Mouse (Mus musculus): ENCODE measurements around the gene Hint1.
A peak's percentile ranks its signal among the peaks of the same experiment; 100 is the strongest.
"Not testable (repeated sequence)": the region's sequence is repeated elsewhere in the genome, so short reads cannot be mapped to it uniquely, and the experiment has no call there.

Gene Hint1

DNA sequence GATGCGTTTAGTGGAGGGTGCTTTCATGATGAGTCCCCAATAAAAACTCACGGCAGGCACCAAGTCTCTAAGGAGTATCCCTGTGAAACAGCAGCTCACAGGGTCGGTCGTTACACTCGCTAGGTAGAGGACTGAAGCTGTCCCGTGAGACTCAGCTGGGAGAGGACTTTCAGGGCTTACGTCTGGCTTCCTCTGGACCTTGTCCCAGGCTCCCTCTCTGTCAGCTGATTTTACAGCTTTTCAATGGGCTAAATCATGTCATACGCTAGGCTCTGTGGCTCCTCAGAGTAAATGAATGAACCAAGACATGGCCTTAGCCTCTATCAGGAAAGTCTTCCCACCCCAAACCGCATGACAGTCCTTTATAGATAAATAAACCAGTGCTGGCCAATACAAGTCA lies 28.4 kb downstream of the Hint1 start:
- no peak for DNase-seq (ENCODE audit: low spot score in 2 of 2)

DNA sequence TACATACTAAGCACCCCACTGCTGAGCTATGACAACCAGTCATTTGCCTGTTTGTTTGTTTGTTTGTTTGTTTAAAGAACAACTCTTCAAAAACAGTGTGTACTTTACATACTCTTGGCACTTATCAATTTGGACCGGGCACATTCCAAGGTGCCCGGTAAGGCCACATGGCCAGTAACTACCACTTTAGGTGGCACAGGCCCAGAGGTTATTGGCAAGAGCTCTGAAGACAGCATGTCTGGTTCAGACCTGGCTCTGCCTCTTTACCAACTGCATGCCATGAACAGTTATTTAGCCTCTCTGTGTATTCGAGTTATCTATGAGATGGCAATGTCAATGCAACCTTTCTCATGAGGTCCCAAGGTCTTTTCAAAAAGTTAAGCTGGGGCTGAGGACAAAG lies 30.5 kb downstream of the Hint1 start:
- DNase-seq (ENCODE audit: low spot score in 2 of 2): not testable (repeated sequence)

DNA sequence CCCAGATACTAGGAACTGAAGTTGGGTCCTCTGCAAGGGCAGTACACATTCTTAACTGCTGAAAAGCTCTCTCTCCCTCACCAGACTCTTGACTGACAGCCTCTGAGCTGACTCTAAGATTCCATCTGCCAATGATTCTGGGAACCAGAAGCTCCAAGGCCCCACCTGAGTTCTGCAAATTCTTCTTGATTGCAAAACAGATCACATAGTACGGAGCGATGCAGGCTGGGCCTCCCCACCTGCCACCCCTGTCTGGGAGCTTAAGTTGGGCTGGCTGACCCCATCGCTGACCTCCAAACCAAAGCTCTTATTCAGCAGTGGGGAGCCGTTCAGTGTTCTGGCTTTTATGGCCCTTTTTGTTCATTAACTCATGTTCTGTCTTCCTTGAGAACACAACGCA lies 31.3 kb downstream of the Hint1 start:
- no peak for DNase-seq (ENCODE audit: low spot score in 2 of 2)

DNA sequence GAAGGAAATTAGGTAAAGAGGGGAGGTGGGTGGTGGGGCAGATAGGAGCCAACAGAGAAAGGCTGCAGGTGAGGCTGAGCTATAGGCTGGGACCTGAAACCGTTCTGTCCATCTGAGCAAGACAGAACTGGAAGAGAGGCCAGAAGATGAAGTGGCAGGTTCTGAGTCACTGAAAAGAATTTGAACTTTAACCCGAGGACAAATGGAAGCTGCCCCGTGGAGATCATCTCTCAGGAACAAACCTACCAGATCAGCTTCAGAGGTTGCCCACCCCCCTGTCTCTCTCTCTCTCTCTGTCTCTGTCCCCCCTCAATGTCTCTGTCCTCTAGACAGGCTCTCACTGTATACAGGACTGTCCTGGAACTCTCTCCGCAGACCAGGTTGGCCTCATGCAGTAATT lies 33.5 kb downstream of the Hint1 start:
- DNase-seq (ENCODE audit: low spot score in 2 of 2): no peak

DNA sequence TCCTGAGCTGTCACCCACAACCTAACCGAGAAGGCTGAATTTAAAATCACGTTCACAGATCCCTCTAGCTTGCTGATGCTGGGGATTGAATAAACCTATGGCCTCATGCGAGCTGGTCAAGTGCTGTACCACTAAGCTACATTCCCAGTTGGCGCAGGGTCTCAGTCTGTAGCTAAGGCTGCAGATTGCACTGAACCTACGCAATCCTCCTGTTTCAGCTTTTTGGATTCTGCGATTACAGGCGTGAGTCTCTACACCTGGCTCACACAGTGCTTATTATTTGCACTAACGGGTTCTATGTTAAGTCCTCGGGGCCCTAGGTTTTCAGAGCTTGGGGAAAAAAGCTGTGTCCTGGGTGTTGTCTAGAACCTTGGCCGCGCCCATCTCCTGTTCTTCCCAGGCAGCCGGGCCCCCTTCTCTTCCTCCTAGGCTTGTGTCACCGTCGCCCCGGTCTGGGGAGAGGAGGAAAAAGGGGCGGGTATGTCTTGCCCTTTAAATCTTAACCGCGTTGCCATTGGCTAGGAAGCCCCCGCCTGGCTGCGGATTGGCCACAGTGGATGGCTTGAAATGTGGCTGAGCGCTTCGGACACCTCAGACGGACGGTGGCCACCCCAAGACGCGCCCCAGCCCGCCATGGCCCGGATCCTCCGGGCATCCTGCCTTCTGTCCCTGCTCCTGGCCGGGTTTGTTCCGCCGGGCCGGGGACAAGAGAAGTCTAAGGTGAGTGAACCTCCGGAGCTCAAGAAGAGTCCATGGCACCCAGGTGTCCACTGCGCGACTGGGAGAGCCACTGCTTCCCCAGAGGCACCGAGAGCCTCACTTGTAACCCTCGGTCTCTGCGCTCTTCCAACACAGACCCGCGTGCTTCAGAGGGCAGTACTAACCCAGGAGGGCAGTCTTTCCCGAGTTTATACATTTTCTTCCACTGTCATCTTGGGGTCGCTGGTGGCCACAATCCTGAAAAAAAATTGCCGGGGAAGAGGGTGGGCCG lies 36.4 kb downstream of the Hint1 start, which contains the start of gene Gpx3:
Gene Gpx3, plus strand, starts transcription at position 121 of the 991 bp plus-strand sequence.
- peak; percentile 36 to 49 for DNase-seq (ENCODE audit: low spot score in 2 of 2)

DNA sequence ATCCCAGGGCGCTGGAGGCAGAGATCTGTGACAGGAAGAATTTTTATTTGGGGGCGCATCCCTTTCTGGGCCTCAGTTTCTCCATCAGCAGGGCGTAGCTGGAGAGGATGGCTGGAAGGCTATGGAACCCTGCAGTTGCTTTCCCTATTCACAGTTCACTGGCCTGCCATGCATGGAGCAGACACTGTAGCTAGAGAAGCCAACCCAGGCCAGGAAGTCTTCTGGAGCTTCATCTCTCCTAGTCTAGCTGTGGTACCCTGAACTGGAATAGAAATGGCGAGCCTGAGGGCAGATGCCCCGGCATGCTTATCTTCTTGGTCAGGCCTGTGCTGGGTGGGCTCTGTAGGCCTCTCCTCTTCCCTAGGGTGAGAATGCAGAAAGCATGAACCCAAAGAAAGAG lies 37.2 kb downstream of the Hint1 start:
- DNase-seq (ENCODE audit: low spot score in 2 of 2): no peak

DNA sequence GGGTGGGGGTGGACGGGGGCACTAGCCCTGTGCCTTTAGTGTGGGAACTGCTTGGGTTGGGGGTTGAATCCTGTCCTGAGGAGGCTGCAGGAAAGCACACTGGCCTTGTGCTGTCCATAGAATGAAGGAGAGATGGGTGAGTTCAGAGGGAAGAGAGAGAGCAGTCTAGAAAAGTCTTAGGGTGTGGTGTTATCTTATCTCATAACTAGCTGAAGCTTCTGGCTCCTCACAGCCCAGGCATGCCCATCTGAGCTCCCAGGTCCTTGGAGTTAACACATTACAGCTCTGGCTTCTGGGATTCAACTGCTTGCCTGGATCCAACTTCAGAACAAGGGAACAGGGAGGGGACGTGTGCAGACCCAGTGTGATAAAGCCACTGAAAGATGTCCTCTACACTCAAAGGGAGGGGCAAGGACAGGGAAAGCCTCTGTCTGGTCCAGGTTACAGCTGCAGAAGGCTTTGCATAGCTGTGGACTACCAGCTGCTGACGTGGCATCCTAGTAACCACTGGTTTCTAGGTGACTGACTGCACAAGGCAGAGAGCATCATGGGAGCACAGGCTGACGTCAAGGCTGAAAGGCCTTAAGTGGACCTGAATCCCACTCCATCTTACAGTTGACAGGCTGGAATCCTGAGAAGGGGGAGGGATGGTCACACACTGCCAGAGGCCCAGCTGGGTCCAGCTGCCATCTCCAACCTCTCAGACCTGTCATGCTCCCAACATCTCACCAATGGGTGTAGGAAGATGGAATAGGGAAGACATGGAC lies 37.9 kb downstream of the Hint1 start:
- no peak for DNase-seq (ENCODE audit: low spot score in 2 of 2)

DNA sequence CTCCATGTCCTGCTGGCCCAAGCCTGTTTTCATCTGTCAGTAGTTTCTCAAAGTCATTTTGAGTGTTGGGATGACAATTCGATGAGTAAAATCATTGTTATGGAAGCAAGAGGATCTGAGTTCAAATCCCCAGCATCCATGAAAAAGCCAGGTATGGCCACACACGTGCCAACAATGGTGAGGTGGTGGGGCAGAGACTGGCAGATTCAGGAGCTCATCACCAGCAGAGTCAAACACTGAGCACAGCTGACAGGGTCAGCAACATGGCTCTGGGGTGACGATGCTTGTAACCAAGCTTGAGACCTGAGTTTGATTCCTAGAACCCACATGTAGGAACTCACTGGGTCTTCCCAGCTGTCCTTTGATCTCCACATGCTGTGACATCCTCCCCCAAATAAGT lies 38.9 kb downstream of the Hint1 start:
- DNase-seq (ENCODE audit: low spot score in 2 of 2): no peak

DNA sequence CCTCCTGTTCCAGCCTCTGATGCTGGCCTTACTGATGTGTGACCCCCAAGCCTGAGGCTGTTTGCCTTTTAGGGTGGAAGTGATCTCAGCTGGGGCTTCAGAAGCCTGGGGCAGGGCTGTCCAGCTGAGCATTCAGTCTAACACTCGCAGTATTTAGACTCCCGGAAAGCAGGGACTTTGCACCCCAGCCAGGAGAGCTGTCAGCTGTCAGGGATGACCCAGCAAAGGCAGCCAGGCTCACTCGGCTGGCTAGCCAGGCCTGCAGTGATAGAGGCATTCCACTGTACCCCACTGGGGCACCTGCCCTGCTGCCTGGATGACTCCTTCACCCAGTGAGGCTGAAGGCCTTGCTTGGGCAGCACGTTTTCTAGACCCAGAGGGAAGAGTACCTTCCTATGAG lies 39.7 kb downstream of the Hint1 start:
- DNase-seq (ENCODE audit: low spot score in 2 of 2): no peak

DNA sequence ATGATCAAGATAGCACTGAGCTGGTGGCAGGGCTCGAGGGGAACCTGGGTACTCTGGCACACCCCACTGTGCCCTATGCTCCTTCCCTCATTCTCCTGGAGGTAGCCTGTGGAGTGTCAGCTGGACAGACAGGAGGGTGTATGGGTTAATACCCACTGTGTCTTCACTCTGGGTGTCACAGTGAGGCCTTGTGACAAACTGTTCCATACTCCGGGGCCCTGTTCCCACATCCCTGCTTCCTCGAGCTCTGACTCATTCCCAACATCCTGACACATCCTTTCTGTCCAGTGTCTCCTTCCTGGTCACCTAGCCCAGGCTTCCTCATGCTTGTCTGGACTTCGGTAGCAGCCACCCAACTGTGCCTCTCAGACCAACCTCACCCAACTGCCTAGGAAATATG lies 40.3 kb downstream of the Hint1 start:
- DNase-seq (ENCODE audit: low spot score in 2 of 2): no peak

DNA sequence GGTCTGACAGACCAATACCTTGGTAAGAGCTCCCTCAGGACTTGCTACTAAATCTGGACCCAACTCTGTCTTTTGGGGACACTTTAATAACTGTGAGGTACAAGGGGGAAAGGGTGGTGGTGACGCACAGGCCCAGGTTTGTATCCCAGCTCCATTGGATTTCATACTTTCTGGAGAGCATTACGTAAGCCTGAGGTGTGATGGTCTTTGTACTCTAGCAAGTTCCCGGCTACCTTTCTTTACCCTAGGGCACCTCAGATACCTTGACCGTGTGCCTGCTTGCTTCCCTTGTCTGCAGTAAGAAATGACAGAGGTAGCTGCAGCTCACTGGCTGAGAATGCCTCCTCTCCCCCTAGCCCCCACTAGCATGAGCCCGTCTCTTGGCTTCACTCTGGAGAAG lies 41.1 kb downstream of the Hint1 start:
- no peak for DNase-seq (ENCODE audit: low spot score in 2 of 2)

DNA sequence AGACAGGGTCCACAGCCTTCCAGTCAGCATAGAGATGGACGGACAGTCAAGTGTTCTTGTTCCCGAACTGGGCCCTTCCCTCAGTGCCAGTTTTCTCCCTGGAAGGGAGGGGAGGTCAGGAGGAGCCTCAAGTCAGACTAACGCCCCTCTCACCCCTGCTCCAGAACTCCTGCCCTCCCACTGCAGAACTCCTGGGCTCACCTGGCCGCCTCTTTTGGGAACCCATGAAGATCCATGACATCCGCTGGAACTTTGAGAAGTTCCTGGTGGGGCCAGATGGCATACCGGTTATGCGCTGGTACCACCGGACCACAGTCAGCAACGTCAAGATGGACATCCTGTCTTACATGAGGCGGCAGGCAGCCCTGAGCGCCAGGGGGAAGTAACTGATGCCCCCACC lies 43.1 kb downstream of the Hint1 start:
- DNase-seq (ENCODE audit: low spot score in 2 of 2): no peak

DNA sequence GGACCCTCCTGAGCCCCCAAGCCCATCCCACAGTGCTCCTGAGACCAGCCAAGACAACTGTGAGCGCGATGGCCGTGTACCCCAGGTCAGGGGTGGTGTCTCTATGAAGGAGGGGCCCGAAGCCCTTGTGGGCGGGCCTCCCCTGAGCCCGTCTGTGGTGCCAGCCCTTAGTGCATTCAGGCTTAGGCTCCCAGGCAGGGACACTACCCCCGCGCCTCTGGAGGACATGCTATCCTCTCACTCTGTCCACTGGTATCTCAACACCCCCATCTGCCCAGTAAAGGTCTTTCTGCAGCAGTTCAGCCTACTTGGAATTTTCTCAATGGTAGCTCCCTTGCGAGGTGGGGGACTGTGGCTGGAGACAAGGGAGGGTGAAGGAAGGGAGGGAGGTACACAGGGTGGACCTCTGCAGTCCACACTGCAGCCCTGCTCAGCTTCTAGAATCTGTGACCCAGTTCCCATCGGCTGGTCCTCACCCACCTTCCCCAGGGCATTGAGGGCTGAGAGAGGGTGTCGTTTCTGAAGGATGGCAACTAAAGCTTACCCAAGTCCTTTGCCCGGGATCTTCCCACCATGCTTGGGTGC lies 44.0 kb downstream of the Hint1 start:
- DNase-seq (ENCODE audit: low spot score in 2 of 2): no peak

DNA sequence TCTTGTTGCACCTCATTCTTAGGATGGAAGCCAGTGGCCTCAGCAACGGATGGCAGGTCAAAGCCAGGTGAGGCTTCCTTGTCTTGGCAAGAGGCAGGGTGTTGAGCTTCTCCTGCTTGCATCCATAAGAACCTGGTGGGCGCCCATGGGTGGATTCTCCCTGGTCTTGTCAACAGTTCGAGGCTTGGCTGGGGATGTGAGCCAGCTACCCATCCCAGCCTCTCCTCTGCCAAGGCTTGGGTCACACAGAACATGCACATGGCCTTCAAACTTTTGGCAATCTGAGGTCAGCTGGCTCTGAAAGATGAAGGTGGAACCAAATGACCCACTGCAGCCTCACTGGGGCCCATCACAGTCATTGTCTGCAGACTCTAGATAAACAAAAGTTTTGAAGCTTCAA lies 45.0 kb downstream of the Hint1 start:
- no peak for DNase-seq (ENCODE audit: low spot score in 2 of 2)

DNA sequence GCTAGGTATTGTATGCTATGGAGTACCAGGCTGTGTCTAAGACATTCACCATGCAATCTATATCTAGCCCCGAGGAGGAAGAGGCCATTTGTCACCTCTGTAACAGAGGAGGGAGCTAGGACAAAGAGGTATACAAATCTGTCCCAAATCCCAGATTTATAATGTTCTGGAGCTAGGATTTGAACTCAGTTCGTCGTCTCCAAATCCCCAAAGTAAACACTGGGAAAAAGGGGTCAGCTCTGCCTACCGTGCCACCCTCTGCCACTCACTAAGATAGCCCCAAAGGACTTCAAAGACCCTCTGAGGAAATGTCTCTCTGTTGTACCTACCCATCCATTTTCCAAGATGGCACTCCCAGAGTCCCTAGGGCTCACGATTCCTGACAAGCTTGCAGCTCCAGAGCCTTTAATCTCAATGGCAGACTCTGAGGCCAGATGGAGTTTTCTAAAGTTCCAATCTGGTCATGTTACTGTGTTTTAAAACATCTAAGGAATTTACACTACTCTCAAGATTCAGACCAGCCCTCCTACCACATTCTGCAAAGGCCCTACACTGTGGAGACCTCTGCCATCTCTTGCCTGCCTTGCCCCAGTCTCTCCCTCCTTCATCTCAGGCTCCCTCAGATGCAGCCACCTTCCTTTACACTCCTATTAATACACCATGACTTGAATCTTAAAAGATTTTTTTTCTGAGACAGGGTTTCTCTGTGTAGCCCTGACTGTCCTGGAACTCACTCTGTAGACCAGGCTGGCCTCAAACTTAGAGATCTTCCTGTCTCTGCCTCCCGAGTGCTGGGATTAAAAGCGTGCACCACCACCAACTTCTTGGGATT lies 45.7 kb downstream of the Hint1 start:
- DNase-seq (ENCODE audit: low spot score in 2 of 2): no peak

DNA sequence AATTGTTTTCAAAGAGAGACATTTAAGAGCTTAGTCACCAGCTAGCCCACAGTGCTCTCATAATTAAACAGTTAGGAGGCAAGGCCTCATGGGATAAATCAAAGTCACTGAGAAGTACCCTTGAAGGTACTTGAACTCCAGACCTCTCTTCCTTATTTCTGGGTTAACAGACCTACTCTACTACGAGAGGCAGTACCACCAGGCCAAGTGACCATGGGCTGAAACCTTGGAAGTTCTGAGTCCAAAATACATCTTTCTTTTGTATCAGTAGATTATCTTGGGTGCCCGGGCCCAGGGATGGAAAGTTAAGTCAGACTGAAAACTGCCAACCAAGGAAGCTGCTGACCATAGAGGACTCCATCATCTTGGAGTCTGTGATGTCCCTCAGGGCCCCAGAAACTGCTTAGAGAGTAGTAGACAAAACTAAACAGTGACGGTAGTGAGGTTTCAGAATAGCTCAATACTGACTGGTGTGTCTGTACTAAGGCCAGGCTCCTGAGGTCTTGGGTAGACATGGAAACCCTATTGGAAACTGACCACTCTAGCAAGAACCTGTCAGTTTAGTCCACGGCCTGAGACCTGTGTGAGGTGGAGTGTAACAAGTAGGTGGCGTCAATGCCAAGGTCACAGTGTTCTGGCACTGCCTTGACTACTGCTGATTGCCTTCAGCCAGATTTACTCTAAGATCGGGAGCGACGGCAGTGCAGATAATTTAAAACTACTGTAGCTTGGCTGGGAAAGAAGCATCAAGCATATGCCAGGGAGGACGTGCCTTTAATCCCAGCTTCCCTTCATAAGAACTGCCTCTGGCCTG lies 46.5 kb downstream of the Hint1 start:
- DNase-seq (ENCODE audit: low spot score in 2 of 2): no peak

DNA sequence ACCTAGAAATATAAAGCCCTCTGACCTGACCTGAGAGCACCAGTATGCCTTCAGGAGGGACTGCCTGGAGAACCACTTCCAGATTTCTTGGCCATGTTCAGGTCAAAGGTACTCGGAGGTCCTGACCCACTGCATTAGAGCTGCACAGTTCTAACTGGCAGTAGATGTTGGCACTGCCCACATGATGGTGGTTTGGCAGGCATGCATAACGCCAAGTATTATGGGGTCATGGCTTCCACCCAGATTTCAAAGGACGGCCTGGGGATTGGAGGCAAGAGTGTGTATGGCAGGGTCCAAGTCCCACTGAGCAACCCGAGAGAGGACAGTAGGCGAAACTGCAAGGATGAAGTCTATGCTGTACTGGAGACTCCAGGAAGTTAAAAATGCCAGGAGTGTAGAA lies 47.7 kb downstream of the Hint1 start:
- no peak for DNase-seq (ENCODE audit: low spot score in 2 of 2)

DNA sequence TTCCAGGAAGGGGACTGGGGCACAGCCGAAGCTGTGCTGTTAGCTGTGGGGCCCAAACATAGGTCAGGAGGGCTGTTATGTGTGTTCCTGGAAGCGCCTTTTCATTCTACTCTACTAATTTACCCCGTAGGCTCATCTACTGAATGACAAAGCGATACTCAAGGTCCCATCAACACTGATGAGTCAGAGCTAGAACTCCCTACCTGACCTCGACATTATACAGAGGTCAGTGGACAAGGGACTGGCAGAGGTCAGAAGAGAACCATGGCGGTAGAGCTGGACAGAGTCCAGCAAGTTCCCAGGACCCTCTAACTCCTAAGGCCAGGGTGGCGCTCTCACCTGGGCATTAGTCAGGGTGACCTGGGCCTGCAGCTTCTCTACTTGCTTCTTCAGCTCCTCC lies 51.3 kb downstream of the Hint1 start:
- DNase-seq (ENCODE audit: low spot score in 2 of 2): no peak

DNA sequence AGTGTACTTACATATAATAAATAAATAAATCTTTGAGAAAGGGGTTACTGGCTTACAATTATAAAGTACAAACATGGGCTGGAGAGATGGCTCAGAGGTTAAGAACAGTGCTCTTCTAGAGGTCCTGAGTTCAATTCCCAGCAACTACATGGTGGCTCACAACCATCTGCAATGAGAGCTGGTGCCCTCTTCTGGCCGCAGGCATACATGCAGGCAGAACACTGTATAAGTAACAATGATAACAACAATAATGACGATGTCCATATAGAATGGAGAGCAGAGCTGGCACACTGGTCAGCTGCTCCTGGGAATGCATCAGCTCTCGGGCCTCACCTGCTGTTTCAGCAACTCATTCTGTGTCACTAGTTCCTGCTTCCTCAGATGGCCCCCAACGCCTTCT lies 52.1 kb downstream of the Hint1 start:
- no peak for DNase-seq (ENCODE audit: low spot score in 2 of 2)

Data from right cerebral cortex, postnatal 36 days (tissue).